Mouse (Mus musculus) fibroblast of lung, adult 2 months (primary cell): ENCODE results near the gene Cs.

Experiments used
- DNase-seq: peaks from one replicate; pipeline ENCODE4 v3.0.0-alpha.2; 2011; ENCODE audit warnings: low read depth

The Cs gene

DNA sequence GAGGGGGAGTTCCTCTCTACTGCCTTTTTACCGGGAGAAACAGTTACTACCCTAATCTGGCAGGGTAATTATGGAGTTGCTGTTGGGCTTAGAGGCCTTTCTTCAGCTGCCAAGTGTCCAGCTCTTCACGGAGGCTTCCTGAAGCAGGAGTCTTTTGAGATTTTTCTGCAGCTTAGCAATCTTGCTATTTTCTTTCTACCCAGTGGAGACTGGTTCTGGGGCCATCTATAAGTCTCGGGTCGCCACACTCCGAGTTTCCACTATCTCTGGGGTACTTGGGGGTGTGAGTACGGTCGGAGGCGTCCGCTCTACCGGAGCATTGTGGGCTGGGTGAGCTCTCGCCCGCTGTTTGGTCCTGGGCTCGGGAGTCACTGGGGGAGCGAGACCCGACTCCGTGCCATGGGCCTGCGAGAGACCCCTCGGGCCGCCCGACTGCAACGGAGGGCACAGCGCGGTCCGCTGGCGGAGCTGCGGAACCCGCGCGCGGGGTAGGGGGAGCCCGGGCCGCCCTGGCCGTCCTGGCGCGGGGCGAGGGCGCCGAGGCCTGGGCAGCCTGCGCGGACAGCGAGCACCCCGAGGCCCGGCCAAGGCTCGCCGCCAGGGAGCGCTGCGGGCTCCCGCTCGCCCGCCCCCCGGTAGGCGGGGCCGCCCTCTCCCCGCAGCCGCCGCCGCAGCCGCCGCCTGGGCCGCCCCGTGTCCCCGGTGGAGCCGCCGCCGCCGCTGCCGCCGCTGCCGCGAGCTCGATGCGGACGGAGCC, 39.1 kb downstream of the Cs start, which contains the start of gene Ankrd52:
Gene Ankrd52 (plus strand): TSS at position 661 of the 757 bp plus-strand sequence.
- DNase-seq: peak; percentile 29

DNA sequence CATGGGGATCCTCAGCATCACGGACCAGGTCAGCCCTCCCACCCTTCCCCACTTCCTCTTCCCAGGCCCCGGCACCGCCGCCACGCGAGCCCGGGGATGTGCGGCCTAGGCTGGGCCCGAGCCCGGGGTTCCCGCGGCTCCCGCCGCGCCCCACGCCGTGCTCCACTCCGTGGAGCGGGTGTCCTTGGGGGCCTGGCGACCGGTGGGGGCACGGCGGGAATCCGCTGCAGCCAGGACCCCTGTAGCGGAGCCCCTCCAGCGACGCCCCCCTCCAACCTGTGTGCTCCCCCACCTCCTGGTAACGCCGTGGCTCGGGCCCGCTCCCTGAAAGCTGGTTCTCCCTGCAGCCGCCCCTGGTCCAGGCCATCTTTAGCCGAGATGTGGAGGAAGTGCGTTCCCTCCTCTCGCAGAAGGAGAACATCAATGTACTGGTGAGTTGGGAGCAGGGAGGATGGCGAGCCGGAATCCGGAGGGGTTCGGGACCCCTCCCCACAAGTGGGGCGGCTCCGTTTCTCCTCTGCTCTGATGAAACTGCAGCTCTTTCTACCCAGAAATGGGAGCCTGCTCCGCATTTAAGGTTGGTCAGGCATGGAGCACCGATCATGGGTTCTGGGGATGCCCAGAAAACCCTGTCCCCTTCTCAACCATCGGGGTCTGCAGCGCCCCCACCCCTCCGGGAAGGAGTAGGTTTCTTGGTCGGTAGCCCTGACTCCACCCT, 39.8 kb downstream of the Cs start:
- DNase-seq: no peak

GRCm38 (mm10) chr10:128377940-128378448, 40.5 kb downstream of the Cs start:
- no peak for DNase-seq

DNA sequence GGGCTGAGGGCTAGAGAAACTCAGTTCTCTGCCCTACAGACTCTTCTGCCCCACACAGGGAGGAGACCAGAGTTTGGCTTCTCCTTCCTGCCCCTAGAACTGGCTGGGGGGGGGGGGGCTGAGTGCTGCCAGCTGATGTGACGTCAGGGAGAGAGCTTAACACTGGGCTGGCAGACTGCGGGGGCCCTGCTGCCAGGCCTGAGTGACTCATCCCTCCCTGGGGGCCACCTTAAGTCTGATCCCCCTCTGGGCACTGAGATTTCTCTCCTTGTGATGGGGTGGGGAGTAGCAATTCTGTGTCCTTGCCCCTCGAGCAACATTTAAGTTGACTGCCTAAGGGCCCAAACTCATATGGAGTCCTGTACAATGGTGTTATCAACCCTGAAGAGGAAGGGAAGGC, 40.9 kb downstream of the Cs start:
- DNase-seq: no peak

GRCm38 (mm10) chr10:128379260-128379659, 41.7 kb downstream of the Cs start:
- no peak for DNase-seq

DNA sequence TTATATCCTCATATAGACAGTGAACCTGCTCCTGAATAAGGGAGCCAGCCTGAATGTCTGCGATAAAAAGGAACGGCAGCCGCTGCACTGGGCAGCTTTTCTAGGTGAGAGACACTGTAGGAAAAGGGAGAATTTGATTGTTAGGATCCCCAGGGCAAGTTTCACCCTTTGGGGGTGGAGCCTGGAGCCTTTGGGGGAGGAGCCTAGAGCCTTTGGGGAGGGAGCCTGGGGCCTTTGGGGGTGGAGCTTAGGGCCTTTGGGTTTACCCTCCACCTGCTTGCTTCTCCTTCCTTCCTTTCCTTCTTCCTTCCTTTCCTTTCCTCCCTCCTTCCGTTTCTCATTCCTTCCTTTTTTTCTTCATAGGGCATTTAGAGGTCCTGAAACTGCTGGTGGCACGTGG, 43.0 kb downstream of the Cs start:
- DNase-seq: no peak

GRCm38 (mm10) chr10:128382482-128382881, 44.9 kb downstream of the Cs start:
- DNase-seq: no peak

DNA sequence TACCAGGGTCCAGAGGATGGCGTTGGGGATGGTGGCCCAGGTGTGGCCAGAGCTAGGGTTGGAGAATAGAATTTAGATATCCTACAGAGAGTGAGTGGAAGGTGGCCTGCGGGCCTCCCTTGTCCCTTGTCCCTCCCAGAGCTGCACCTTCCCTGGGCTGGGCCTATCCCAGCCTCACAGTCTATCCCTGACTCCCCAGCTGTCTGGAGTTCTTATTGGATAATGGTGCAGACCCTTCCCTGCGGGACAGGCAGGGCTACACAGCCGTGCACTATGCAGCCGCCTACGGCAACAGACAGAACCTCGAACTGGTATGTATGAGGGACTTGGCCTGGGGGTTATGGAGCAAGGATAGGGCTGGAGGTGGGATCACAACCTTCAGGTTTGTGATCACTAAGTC, 48.4 kb downstream of the Cs start:
- no peak for DNase-seq

DNA sequence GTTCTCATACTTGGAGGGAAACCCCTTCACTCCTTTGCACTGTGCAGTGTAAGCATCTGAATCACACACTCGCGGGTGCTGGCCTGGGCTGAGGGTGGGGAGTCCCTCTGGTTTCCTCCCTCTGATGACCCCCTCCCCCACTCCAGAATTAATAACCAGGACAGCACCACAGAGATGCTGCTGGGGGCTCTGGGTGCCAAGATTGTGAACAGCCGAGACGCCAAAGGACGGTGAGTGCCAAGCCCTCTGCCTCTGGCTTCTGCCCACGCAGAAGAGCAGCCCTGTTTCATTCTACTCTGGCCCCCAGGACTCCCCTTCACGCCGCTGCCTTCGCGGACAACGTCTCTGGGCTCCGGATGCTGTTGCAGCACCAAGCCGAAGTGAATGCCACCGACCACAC, 51.4 kb downstream of the Cs start:
- no peak for DNase-seq

GRCm38 (mm10) chr10:128389570-128389969, 52.0 kb downstream of the Cs start:
- no peak for DNase-seq

GRCm38 (mm10) chr10:128390366-128390765, 52.8 kb downstream of the Cs start:
- DNase-seq: no peak

DNA sequence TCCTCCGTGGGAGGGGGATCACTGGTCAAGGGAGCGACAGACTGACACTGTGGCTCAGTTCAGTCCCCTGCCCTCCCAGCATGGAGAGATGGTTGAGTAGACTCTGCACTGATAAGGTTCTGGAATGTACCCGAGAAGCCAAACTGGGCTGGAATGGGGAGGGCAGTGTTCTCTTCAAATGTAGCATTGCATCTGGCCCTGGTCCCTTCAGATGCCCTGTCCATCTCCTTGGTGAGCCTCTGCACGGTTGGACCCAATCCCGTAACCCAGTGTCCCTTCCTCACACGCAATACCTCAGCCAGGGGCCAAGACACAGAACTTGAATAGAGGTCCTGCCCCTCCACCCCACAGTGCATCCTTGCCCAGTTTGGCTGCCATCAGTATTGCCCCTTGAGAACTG, 54.3 kb downstream of the Cs start:
- DNase-seq: no peak

DNA sequence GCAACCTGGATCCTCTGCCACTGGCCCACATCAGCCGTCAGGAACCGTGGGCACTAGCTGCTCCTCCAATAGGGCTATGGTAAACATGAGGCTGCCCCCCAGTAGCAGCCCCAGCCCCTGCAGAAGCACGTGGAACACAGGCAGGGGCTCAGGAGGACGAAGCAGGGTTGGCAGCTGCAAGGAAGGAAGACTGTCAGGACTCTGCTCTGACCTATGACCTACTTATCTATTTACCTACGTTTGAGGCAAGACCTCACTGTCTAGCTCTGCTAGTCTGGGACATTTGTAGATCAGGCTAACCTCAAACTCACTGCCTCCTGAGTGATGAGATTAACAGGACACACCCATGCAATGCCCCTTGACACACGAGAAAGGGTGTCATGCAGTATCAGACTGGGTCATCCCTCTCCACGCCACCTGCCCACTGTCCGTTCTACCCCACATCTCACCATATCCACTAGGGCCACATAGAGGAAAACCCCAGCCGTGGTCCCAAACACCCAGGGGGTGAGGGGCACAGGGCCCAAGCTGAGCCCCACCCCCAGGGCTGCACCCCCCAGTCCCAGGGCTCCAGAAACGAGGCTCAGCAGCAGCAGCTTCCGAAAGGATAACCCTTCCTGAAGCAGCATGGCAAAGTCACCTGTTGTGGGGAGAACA, 58.6 kb downstream of the Cs start:
- no peak for DNase-seq

GRCm38 (mm10) chr10:128396716-128397264, 59.3 kb downstream of the Cs start:
- DNase-seq: no peak

- DNase-seq: no peak
Measured at GRCm38 (mm10) chr10:128397466-128397865, 59.9 kb downstream of the Cs start.

GRCm38 (mm10) chr10:128400338-128400737, 62.8 kb downstream of the Cs start:
- DNase-seq: no peak

DNA sequence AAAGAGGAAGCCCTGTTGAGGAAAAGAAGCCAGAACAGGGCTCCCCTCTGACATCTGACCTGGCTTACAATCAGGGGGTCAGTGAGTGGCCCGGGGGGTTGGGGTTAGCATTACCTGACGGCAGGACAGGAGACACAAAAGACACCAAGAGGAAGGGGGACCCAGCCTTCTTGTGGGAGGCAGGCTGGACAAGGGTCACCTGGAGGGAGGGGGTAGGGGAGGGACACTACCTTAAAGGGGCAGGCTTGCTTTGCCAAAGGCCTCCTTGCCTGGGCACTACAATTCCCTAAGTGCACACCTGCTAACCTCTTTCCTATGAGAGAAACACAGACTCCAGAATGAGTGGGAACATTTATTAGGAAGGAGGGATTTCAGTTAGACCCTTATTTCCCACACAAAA, 63.5 kb downstream of the Cs start, which contains the start of gene Slc39a5:
Gene Slc39a5 (minus strand): TSS at position 174 of the 400 bp plus-strand sequence.
- DNase-seq: no peak

GRCm38 (mm10) chr10:128401638-128402037, 64.1 kb downstream of the Cs start:
- DNase-seq: no peak

DNA sequence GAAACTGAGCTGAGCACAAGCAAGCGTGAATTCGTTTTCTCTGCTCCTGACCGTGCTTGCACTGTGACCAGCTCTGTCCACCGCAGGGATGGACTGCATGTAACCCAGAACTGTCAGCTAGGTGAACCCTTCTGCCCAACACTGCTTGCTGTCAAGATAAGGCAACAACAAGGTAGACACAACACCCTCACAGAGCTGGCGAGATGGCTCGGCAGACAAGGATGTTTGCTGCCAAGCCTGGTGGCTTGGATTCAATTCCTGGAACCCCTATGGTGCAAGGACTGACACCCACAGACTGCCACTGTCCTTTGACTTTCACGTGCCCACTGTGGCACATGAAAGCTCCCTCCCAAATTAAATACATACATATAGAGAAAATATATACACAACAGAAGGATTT, 66.4 kb downstream of the Cs start:
- DNase-seq: no peak

DNA sequence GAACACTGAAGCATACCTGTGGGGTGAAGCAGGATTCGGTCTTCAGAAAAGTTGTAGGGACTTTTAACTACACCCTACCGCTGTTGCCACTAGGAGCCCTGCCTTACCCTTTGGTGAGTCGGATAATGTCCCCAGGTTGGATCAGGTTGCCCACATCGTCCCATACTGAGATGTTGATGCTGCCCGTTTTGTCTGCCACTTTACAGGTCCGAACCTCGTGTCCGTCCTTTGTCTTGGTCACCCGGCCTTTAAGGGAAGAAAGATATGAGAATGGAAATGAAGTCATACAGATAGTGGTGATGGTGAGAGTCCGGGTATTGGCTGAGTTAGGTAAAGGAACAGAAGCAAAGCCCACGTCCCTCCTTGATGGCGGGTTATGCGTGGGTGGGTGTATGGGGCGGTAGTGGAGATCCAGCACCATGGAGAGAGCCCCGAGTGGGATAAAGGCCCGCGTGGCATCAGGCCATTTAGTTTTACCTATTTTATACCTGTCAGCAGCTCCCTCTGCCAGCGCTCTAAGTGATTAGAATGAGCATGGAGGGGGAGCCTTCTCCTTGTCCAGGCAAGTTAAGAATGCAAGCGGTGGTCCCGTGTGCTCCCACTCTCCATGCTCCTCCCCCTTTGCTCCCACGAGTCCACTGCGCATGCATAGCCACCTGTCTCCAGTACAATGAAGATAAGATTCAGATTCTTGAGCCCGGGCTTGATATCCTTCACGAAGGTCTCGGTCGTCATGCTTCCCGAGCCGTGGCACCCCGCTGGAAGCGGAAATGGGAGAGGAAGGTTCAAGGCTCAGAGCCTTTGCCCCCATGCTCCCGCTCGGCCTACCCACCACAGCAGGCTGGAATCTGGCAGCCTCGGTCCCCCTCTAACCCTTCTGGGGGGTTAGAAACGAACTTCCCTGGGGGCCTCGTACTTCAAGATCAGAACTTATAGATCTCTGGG, 71.3 kb downstream of the Cs start:
- no peak for DNase-seq
